Mouse (Mus musculus): ENCODE data around the gene Pxmp2.

Gene Pxmp2

GRCm38 (mm10) chr5:110285770-110286445, at the start of gene Pxmp2, which contains the start of gene Pole:
Gene Pxmp2 (minus strand): TSS chr5:110286186.
Gene Pole (plus strand): TSS chr5:110286306.
- ATAC-seq (ENCODE audit: insufficient number of reproducible peaks, low FRiP score, low TSS enrichment) = peak; percentile 97

DNA sequence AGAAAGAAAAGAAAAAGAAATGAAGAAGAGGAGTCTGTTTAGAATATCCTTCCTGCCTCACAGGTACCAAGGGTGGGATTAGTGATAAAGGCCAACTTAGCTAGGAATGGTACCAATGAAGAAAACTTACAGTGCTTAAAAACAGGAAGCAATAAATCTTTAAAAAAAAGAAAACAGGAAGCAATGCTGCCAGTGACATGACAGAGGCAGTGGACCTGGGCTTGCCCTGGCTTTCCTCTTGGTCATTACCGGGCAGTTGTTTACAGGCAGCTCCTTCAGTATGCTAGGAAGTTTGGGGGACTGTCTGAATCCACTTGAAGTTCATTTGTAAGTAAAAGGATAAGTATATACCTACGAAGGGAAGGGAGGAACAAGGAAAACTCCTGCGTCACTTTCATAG, 44.5 kb upstream of the Pxmp2 start:
- ATAC-seq (ENCODE audit: insufficient number of reproducible peaks, low FRiP score, low TSS enrichment) = no peak

- ATAC-seq (ENCODE audit: insufficient number of reproducible peaks, low FRiP score, low TSS enrichment) = no peak
These were observed 27.1 kb upstream of the Pxmp2 start for GRCm38 (mm10) chr5:110313127-110313526.

- no peak for ATAC-seq (ENCODE audit: insufficient number of reproducible peaks, low FRiP score, low TSS enrichment)
These were observed 22.9 kb upstream of the Pxmp2 start for GRCm38 (mm10) chr5:110308861-110309260.

GRCm38 (mm10) chr5:110300591-110300990, 14.6 kb upstream of the Pxmp2 start:
- no peak for ATAC-seq (ENCODE audit: insufficient number of reproducible peaks, low FRiP score, low TSS enrichment)

DNA sequence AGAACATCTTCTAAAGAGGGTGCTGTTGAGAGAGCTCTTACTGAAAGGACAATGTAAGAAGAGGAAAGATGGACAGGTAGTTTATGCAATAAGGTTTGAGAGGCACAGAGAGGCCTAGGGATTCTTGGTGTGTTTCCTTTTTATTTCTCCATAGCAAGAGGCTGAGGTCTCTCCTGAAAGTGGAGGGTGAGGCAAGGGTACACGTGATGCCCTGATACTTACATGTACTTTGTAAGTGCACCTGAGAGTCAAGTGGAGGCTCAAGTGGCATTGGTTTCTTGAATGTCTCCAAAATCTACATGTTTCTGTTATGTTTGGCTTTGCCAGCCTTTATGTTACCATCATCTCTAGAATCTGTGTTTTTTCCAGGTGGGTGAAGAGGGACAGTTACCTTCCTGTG, 10.7 kb upstream of the Pxmp2 start:
- no peak for ATAC-seq (ENCODE audit: insufficient number of reproducible peaks, low FRiP score, low TSS enrichment)

DNA sequence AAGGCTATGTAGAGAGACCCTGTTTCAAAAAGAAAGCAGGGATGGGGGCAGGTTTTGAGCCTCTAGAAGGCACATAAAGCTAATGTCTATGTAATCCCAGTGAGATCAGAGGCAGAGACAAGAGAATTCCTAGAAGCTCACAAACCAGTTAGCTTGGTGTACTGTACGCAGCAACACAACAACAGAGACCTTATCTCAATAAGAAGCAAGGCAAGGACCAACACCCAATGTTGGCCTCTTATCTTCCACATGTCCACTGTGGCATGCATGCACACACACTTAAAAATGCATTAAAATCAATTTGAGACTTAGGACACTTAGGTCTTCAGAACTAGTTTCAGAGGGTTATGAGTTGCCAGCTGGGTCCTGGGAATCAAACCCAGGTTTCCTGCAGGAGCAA, 5.7 kb upstream of the Pxmp2 start:
- no peak for ATAC-seq (ENCODE audit: insufficient number of reproducible peaks, low FRiP score, low TSS enrichment)

GRCm38 (mm10) chr5:110287084-110287475, 1.1 kb upstream of the Pxmp2 start:
- ATAC-seq (ENCODE audit: insufficient number of reproducible peaks, low FRiP score, low TSS enrichment) = no peak

DNA sequence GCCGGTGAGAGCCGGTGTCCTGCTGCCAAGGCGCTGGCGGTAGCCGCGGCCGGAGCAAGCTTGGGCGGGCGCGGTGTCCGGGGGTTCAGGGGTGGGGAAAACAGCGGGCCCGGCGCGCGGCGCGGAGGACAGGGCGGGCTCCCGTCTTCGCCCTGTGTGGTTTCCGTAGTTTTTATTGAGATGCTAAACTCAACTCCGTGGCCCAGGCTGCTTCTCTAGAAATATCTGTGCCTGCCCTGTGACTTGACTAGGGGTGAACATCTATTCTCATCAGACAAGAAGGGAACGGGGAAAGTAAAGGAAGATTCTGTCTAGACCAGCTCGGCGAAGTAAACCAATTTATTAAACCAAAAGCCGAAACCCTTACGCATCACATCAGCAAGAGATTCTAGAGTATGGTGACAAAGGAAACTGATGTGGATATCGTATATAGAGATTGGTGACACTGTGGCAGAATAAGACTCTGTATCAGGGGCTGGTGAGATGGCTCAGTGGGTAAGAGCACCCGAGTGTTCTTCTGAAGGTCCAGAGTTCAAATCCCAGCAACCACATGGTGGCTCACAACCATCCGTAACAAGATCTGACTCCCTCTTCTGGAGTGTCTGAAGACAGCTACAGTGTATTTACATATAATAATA, 579 bp upstream of the Pxmp2 start:
- no peak for ATAC-seq (ENCODE audit: insufficient number of reproducible peaks, low FRiP score, low TSS enrichment)

DNA sequence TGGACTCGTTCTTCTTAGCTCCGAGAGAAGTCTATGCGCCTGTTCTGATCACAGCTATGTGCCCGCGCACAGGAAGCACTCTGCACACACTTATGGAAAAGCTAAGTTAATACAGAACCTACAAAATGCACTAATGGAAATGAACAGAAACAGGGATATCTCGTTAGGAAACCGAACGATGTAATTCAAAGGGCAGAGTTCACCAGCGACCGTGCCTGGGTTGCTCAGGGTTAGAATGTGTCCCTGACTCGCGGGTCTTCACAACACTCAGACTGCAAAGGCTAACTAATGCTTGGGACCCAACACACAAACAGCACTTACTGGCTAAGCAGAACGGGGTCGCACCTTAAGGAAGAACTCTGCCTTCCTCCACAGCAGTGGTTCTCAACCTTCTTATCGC, 830 bp downstream of the Pxmp2 start:
- no peak for ATAC-seq (ENCODE audit: insufficient number of reproducible peaks, low FRiP score, low TSS enrichment)

- no peak for ATAC-seq (ENCODE audit: insufficient number of reproducible peaks, low FRiP score, low TSS enrichment)
These were observed 1.4 kb downstream of the Pxmp2 start for GRCm38 (mm10) chr5:110284536-110284935.

- ATAC-seq (ENCODE audit: insufficient number of reproducible peaks, low FRiP score, low TSS enrichment) = no peak
These were observed 4.0 kb downstream of the Pxmp2 start for GRCm38 (mm10) chr5:110281984-110282383.

DNA sequence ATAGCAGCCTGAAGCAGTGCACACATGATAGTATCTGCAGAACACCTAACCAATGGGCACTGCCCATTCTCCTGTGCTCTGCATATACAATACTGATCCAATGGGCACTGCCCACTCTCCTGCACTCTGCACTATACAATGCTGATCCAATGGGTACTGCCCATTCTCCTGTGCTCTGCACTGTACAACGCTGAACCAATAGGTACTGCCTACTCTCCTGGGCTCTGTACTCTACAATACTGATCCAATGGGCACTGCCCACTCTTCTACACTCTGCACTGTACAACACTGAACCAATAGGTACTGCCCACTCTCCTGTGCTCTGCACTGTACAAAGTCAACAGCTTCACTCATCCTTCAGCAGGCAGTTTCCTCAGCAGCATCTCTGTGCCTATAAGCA, 9.1 kb downstream of the Pxmp2 start:
- ATAC-seq (ENCODE audit: insufficient number of reproducible peaks, low FRiP score, low TSS enrichment) = no peak

DNA sequence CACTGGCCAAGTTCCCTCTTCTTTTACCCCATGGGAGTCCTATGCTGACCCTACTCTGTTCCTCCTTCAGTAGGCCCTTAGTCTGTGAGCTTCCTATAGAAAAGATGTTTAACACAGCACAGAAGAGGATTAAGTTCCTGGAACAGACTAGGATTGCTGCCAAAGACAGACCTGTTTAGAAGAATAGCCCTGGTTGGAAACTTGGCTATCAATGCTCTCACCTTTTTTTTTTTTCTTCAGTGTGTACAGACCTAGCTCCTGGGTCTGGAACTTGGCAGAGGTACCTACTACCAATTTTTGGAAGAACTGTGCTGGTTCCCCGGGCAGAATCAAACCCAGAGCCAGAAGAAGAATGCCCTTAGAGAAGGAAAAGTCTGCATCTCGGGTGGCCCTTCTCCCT, 9.6 kb downstream of the Pxmp2 start:
- ATAC-seq (ENCODE audit: insufficient number of reproducible peaks, low FRiP score, low TSS enrichment) = no peak

GRCm38 (mm10) chr5:110274846-110275245, 11.1 kb downstream of the Pxmp2 start:
- no peak for ATAC-seq (ENCODE audit: insufficient number of reproducible peaks, low FRiP score, low TSS enrichment)

DNA sequence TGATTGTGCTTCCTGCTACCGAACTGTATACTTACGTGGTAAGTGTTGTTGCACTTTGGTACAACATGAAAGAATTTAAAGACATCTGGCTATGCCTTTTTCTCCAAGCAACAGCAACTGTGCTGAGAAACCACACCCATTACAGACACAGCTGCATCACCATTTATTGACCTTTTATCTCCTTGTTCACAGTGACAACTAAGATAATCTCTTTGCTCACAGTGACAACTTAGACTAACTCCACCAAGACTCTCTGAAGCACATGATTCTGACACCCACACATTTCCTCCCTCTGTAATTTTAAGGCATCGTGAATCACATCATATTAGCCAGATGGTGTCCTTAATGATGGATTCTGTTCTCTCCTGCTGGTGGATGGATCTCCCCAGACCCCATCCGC, 11.8 kb downstream of the Pxmp2 start:
- no peak for ATAC-seq (ENCODE audit: insufficient number of reproducible peaks, low FRiP score, low TSS enrichment)

DNA sequence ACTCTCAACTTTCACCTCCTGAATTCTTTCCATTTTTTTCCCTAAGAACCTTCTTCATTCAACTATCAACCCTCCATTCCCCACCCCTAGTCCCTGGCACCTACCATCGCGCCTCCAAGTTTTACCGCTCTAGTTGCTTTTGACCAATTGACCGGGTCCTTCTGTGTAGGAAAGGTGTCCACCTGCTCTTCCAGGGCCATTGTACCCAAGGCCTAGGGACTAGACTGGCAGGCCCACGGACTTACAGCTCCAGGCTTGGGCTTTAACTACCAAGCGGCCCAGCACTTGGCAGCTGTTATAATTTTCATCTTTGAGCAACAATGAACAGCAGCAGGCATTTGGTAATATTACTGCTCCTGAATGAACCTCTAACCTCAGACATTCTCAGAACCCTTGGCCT, 15.7 kb downstream of the Pxmp2 start:
- no peak for ATAC-seq (ENCODE audit: insufficient number of reproducible peaks, low FRiP score, low TSS enrichment)

GRCm38 (mm10) chr5:110269141-110270101, 16.6 kb downstream of the Pxmp2 start, which contains the start of gene Pgam5:
Gene Pgam5 (minus strand): TSS chr5:110269913.
- ATAC-seq (ENCODE audit: insufficient number of reproducible peaks, low FRiP score, low TSS enrichment) = peak; percentile 79

DNA sequence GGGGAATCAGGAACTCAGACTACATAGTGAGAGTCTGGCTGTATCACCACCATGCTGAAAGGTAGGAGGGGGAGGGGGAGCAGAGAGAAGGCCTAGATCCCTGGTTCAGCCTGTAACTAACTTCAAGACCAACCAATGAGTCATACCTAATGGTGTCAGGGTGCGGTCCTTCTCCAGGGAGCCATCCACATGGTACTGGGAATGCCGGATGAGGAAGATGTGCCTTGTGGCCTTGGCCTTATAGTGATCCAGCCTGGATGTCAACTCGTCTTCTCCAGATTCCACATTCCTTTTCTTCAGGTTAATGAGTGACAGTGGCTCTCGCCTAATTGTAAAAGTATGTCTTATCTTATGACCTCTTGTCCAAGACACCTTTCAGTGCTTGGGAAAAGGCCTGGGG, 19.0 kb downstream of the Pxmp2 start:
- ATAC-seq (ENCODE audit: insufficient number of reproducible peaks, low FRiP score, low TSS enrichment) = no peak

GRCm38 (mm10) chr5:110244091-110244490, 41.9 kb downstream of the Pxmp2 start:
- no peak for ATAC-seq (ENCODE audit: insufficient number of reproducible peaks, low FRiP score, low TSS enrichment)

DNA sequence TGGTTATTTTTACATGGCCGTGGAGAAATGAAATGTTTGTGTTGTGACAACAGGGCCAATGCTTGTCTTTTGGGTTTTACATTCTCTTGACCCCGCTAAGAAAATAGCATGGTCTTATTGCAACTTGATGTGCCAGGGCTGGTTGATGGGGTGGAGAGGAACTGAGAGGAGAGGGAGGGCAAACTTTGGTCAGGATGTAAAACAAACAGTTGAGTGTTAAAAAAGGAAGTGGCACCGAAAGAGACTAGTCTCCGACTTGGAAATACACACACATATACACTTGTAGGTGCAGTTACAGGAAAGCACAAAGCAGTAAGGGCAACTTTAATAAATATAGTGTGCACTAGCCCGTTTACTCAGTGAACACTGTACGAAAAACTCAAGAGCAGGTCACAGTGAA, 53.6 kb downstream of the Pxmp2 start:
- ATAC-seq (ENCODE audit: insufficient number of reproducible peaks, low FRiP score, low TSS enrichment) = no peak
